Mouse (Mus musculus): ENCODE results near the gene Tulp1. TPM values are rescaled to one million over a fixed set of nuclear protein-coding genes. Genes with fewer than 3 reads are reported as not detected.
"Not testable (repeated sequence)": the region's sequence is repeated elsewhere in the genome, so short reads cannot be mapped to it uniquely, and the experiment has no call there.

Tulp1 gene
- polyA plus RNA-seq, 1 experiment from 2014 or later, result 3.3 TPM

DNA sequence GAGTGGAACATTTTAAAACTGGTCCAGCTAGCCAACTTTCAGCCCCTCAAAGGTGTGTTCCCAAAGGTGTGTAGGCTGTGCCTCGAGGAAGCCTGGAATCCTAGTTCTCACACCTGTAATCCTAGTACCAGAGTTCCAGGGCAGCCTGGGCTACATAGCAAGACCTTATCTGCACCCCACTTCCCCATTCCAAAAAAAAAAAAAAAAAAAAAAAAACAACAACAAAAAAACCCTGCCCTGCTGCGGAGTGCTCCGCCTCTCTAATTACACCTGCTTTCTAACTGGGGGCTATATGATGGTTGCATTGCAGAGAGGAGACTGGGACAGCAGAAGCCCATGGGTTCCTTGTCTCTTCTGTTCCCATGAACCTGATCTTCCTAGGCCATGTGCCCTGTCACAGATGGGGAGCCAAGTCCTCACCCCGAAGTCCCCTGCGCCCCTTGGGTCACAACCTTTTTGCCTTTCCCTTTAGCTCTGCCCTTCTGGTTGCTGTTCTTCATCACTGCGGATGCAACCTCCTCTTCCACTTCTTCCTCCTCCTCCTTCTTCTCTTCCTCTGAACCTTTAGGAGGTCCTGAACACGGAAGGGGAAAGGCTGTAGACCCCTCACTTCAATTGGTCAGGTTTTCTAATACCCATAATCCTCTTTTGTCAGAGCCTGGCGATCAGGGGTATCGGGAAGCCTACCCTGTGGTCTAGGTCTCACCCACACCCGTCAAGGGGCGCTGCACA is 2.9 kb downstream of the Tulp1 start:
- DNase-seq (ENCODE audit: low spot score), result peak; percentile 25
- WGBS, result 32% methylated on average over 11 of the region's 11 CpGs
- Histone ChIP-seq H3K9ac (ENCODE audit: low read length) (0 out of 2 replicates have a peak overlapping the region, but pooled peaks have one; percentile 39), H3K27me3 (ENCODE audit: control insufficient read depth, insufficient read depth, low read length) (peaks cover 62% of the 10 kb centered on the region), H3K4me1 (ENCODE audit: control insufficient read depth, insufficient read depth, low read length) (peaks cover 7% of the 10 kb centered on the region; the same call in 1 of the 2 replicates), H3K4me2 (ENCODE audit: low read depth) (peak overlapping the region; percentile 50), H3K36me3 (ENCODE audit: control insufficient read depth, insufficient read depth, low read length) (no peaks in the 10 kb centered on the region), H3K9me3 (ENCODE audit: control insufficient read depth, low read length) (no peaks in the 10 kb centered on the region), H3K27ac (ENCODE audit: low read depth, low read length) (no peak overlapping the region), H3K4me3 (ENCODE audit: low read depth, low read length) (peak overlapping the region; percentile 22; the same call in 1 of the 2 replicates)
- ATAC-seq (ENCODE audit: insufficient read depth, low FRiP score, low TSS enrichment), result no peak

DNA sequence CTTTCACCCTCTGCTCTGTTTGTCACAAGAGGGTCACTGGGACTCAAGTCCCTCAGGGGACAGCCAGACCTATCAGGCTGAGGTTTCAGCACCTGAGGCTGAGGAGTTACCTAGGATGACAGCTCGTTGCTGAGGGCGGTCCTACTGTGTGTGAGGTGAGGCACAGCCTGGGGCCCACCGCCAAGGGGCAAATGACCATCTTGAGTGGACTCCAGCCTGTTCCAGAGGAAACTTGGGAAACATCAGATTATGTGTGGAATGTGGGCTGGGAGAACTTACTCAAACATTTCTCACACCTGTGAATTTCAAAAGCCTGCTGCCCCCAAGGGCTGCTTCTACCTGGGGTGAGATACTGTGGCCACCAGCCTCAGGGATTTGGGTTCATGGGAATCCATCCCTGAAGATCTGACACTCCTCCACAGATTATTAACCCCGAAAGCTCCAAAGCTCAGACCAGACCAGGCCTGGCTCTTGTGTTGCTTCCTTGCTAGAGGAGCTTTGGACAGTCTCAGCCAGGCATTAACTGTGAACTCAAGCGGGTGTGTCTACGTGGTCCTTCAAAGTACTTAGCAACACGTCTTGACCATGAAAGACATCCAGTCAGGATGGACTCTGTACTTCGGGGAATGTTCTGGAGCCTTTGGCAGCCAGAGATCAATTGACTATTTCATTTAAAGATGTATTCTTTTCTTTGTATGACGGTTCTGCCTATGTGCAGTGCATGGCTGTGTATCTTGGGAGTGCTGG is 4.3 kb downstream of the Tulp1 start:
- no peak overlapping the region for H3K9ac ChIP-seq (ENCODE audit: low read length)
- H3K4me3 ChIP-seq (ENCODE audit: low read depth, low read length), result no peak overlapping the region
- ATAC-seq (ENCODE audit: insufficient read depth, low FRiP score, low TSS enrichment) (no peak), DNase-seq (ENCODE audit: low spot score) (no peak)
- no peak overlapping the region for H3K4me2 ChIP-seq (ENCODE audit: low read depth)
- WGBS, result 83% methylated on average over 9 of the region's 9 CpGs
- H3K27me3 ChIP-seq (ENCODE audit: control insufficient read depth, insufficient read depth, low read length), result peaks cover 59% of the 10 kb centered on the region
- no peaks in the 10 kb centered on the region for H3K36me3 ChIP-seq (ENCODE audit: control insufficient read depth, insufficient read depth, low read length)
- H3K9me3 ChIP-seq (ENCODE audit: control insufficient read depth, low read length), result no peaks in the 10 kb centered on the region
- peaks cover 7% of the 10 kb centered on the region; the same call in 1 of the 2 replicates for H3K4me1 ChIP-seq (ENCODE audit: control insufficient read depth, insufficient read depth, low read length)
- H3K27ac ChIP-seq (ENCODE audit: low read depth, low read length), result no peak overlapping the region

DNA sequence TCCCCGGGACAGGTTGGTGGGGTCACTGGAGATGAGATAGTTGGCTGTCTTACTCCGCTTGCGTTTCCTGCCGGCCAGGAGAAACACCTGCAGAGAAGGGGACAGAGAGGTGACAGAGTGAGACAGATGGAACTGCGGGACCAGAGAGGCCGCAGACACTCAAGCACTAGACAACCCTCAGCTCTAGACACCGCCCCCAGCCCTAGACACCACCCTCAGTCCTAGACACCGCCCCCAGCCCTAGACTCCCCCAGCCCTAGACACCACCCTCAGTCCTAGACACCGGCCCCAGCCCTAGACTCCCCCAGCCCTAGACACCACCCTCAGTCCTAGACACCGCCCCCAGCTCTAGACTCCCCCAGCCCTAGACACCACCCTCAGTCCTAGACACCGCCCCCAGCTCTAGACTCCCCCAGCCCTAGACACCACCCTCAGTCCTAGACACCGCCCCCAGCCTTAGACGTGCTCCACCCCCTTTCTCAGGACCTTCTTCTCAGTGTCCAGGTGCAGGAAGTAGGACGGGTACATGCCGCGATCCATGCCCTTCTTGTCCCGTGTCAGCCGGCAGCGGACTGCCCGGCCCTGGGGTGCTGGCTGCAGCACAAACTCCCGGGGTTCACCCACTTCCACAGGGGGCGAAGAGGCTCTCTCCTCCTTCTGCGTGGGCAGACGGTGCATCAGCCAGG is 6.3 kb downstream of the Tulp1 start:
- not testable (repeated sequence) for H3K27ac ChIP-seq (ENCODE audit: low read depth, low read length); ATAC-seq (ENCODE audit: insufficient read depth, low FRiP score, low TSS enrichment); DNase-seq (ENCODE audit: low spot score); H3K4me2 ChIP-seq (ENCODE audit: low read depth); H3K4me3 ChIP-seq (ENCODE audit: low read depth, low read length); H3K9ac ChIP-seq (ENCODE audit: low read length); H3K36me3 ChIP-seq (ENCODE audit: control insufficient read depth, insufficient read depth, low read length); H3K4me1 ChIP-seq (ENCODE audit: control insufficient read depth, insufficient read depth, low read length); H3K9me3 ChIP-seq (ENCODE audit: control insufficient read depth, low read length)
- H3K27me3 ChIP-seq (ENCODE audit: control insufficient read depth, insufficient read depth, low read length), result peaks cover 40% of the 10 kb centered on the region
- 14% methylated on average over 22 of the region's 24 CpGs for WGBS

DNA sequence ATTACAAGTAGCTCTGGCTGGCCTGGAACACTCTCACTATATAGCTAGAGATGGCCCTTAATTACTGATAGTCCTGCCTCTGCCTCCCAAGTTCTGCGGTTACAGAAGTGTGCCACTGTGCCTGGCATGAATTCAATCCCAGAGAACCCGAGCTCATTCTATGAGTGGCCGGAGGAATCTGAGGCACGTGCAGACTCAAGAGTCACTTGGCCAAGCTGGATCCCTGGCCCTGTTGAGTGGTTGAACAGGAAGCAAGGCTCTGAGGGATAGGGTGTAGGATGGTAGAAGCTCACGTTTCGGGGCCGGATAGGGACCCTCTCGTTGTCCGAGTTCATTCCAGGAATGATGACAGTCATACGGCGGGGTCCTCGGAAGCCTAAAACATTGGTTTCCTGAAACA is 9.2 kb downstream of the Tulp1 start:
- H3K4me3 ChIP-seq (ENCODE audit: low read depth, low read length), result no peak overlapping the region
- no peaks in the 10 kb centered on the region for H3K36me3 ChIP-seq (ENCODE audit: control insufficient read depth, insufficient read depth, low read length)
- no peak for ATAC-seq (ENCODE audit: insufficient read depth, low FRiP score, low TSS enrichment)
- no peaks in the 10 kb centered on the region for H3K4me1 ChIP-seq (ENCODE audit: control insufficient read depth, insufficient read depth, low read length)
- H3K27ac ChIP-seq (ENCODE audit: low read depth, low read length), result no peak overlapping the region
- peaks cover 27% of the 10 kb centered on the region for H3K27me3 ChIP-seq (ENCODE audit: control insufficient read depth, insufficient read depth, low read length)
- 86% methylated on average over 12 of the region's 12 CpGs for WGBS
- H3K9ac ChIP-seq (ENCODE audit: low read length), result no peak overlapping the region
- no peak overlapping the region for H3K4me2 ChIP-seq (ENCODE audit: low read depth)
- no peaks in the 10 kb centered on the region for H3K9me3 ChIP-seq (ENCODE audit: control insufficient read depth, low read length)
- DNase-seq (ENCODE audit: low spot score), result no peak

DNA sequence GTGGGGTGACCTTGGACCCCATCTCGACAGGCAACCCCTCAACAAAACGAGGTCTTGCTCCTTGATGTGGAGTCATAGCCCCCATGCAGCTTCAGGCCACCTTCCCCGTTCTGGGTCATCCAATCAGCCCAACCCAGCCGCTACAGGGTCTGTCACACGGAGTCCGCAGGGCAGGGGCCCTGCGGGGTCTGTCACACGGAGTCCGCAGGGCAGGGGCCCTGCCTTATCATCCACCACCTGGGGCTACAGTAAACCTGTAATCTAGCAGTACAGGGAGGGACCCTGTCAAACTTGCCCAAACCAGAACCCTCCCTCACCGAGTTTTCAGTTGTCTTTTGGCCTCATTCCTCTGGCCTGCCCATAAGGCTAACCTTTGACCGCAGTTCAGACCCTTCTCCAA is 13.0 kb downstream of the Tulp1 start:
- WGBS, result 8% methylated on average over 11 of the region's 11 CpGs
- Histone ChIP-seq H3K4me1 (ENCODE audit: control insufficient read depth, insufficient read depth, low read length) (peaks cover 10% of the 10 kb centered on the region), H3K9me3 (ENCODE audit: control insufficient read depth, low read length) (no peaks in the 10 kb centered on the region), H3K27ac (ENCODE audit: low read depth, low read length) (no peak overlapping the region), H3K4me3 (ENCODE audit: low read depth, low read length) (no peak overlapping the region; the same call in 1 of the 2 replicates), H3K27me3 (ENCODE audit: control insufficient read depth, insufficient read depth, low read length) (peaks cover 8% of the 10 kb centered on the region), H3K36me3 (ENCODE audit: control insufficient read depth, insufficient read depth, low read length) (no peaks in the 10 kb centered on the region), H3K9ac (ENCODE audit: low read length) (no peak overlapping the region), H3K4me2 (ENCODE audit: low read depth) (peak overlapping the region; percentile 90; the same call in 1 of the 2 replicates)
- DNase-seq (ENCODE audit: low spot score), result no peak
- no peak for ATAC-seq (ENCODE audit: insufficient read depth, low FRiP score, low TSS enrichment)

DNA sequence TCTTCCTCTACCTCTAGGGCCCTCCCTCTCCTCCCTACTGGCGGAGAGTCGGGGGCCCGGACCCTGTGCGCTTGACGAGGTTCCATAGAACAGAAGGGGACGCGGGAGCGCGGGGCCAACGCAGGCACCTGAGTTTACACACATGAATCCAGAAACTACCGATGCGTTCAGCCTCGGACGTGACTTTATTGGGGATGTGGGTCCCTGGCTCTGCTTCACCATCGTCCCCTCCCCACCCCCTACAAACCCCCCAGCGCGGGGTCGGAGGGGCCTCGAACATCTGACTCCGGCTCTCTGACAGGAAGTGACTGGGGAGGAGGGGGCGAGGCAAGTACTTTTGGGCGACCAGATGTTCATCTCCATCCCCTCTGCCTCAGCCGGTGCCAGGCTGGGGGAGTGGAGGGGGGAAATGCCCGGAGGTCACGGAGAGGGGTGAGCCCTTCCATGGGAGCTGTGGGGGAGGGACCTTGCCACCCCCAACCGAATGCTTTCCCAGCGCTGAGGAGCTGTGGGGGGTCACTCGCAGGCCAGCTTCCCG is 13.6 kb downstream of the Tulp1 start:
- no peak for DNase-seq (ENCODE audit: low spot score)
- Histone ChIP-seq H3K9ac (ENCODE audit: low read length) (peak overlapping the region; percentile 74), H3K4me1 (ENCODE audit: control insufficient read depth, insufficient read depth, low read length) (peaks cover 11% of the 10 kb centered on the region), H3K36me3 (ENCODE audit: control insufficient read depth, insufficient read depth, low read length) (no peaks in the 10 kb centered on the region), H3K27ac (ENCODE audit: low read depth, low read length) (peak overlapping the region; percentile 62), H3K9me3 (ENCODE audit: control insufficient read depth, low read length) (no peaks in the 10 kb centered on the region), H3K27me3 (ENCODE audit: control insufficient read depth, insufficient read depth, low read length) (peaks cover 8% of the 10 kb centered on the region), H3K4me3 (ENCODE audit: low read depth, low read length) (peak overlapping the region; percentile 79), H3K4me2 (ENCODE audit: low read depth) (peak overlapping the region; percentile 90)
- WGBS, result under 1% methylated on average over 29 of the region's 29 CpGs
- ATAC-seq (ENCODE audit: insufficient read depth, low FRiP score, low TSS enrichment), result no peak

DNA sequence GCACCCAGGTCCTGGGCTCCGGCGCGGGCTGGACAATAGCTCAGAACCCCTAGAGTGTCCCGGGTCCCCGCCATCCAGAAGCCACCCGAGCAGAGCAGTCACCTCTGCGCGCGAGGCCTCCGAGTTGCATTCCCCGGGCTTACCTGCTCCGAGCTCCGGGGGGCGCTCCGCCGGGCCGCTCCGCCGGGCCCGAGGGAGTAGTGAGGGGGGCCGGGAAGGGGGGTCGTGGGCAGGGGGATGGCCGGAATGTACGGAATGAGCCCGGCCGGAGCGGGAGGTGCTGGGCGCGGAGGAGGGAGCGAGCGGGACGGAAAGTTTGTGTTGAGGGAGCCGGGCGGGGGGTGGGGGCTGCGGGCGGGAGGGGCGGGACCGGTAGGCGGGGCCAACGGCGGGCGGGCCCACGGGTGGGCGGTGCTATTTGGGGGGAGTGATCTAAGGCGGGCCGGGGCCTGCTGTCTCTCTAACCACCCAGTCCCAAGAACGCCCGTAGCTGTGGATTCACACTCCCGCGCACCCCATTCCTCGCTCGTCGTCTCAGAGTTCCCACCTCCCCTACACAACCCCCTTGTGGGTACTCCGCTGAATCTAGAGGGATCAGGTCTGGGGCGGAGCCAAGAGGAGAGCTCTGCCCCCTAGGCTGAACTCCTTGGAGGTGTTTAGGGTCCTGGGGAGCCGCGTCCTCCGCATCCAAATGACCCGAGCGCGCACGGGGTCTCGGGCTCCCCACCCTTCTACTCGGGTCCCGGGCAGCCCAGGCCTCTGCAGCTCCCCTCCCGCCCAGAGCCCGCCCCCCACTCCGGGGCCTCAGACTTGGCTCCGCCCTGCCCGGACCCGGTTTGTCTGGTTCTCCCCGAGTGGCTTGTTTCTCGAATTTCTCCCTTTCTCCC is 14.3 kb downstream of the Tulp1 start, which contains the start of gene Tead3:
Tead3 (minus strand) TSS at position 352 of the 887 bp plus-strand sequence.
- Histone ChIP-seq H3K4me3 (ENCODE audit: low read depth, low read length) (peak within 1 kb of the TSS; percentile 79), H3K27ac (ENCODE audit: low read depth, low read length) (peak within 1 kb of the TSS; percentile 62), H3K27me3 (ENCODE audit: control insufficient read depth, insufficient read depth, low read length) (peaks cover 12% of the 10 kb centered on the region), H3K9me3 (ENCODE audit: control insufficient read depth, low read length) (no peaks in the 10 kb centered on the region), H3K9ac (ENCODE audit: low read length) (peak within 1 kb of the TSS; percentile 74), H3K4me1 (ENCODE audit: control insufficient read depth, insufficient read depth, low read length) (peaks cover 17% of the 10 kb centered on the region), H3K36me3 (ENCODE audit: control insufficient read depth, insufficient read depth, low read length) (no peaks in the 10 kb centered on the region), H3K4me2 (ENCODE audit: low read depth) (peak within 1 kb of the TSS; percentile 90)
- peak; percentile 85 for DNase-seq (ENCODE audit: low spot score)
- WGBS, result under 1% methylated on average over 54 of the region's 73 CpGs
- ATAC-seq (ENCODE audit: insufficient read depth, low FRiP score, low TSS enrichment), result peak; percentile 76

All from neural tube, embryonic 11.5 days (tissue).